Mouse (Mus musculus) brain, embryonic 14.5 days (tissue): ENCODE results near the gene Cdipt. TPM values are rescaled to one million over a fixed set of nuclear protein-coding genes. Genes with fewer than 3 reads are reported as not detected.

Source experiments
- DNase-seq: peaks from one replicate; pipeline ENCODE4 v3.0.0-alpha.2; 2011; ENCODE audit warnings: low read depth
- CTCF ChIP-seq: fragments of 200-500 bp; IDR thresholded peaks from 2 replicates; pipeline ENCODE4 v1.5.1; 2012; ENCODE audit warnings: inconsistent platforms, mild to moderate bottlenecking, moderate library complexity, borderline replicate concordance; ENCODE audit not compliant: insufficient read depth, insufficient read length; ENCODE audit errors: extremely low read depth
- POLR2A ChIP-seq: fragments of 200-500 bp; IDR thresholded peaks from 2 replicates; pipeline ENCODE4 v1.6.1; 2012; ENCODE audit warnings: mild to moderate bottlenecking, inconsistent platforms, borderline replicate concordance; ENCODE audit not compliant: poor library complexity, insufficient read depth, insufficient read length, severe bottlenecking; ENCODE audit errors: extremely low read depth
- polyA plus RNA-seq: library from polyadenylated mRNA; depleted of rRNA; stranded (reverse); fragments of >200 nt; gene quantifications from 2 replicates; pipeline ENCODE4 v1.2.3, GENCODE M21; 2012

Cdipt gene
- polyA plus RNA-seq, 1 experiment = 153 TPM

- TF ChIP-seq CTCF = no peak
- no peak for TF ChIP-seq POLR2A
Observed at GRCm38 (mm10) chr7:127004122-127004875, 28.6 kb downstream of the Cdipt start.

GRCm38 (mm10) chr7:127007313-127008024, 31.8 kb downstream of the Cdipt start:
- TF ChIP-seq CTCF (no peak), POLR2A (no peak)
- no peak for DNase-seq

More at GRCm38 (mm10) chr7:127004122-127004875, 28.6 kb downstream of the Cdipt start:
- no peak for DNase-seq

GRCm38 (mm10) chr7:127008239-127009019, 32.7 kb downstream of the Cdipt start:
- DNase-seq = peak; percentile 87

GRCm38 (mm10) chr7:127009307-127010085, 33.8 kb downstream of the Cdipt start:
- DNase-seq = no peak
- TF ChIP-seq POLR2A (no peak), CTCF (no peak)

More at GRCm38 (mm10) chr7:127008239-127009019, 32.7 kb downstream of the Cdipt start:
- TF ChIP-seq POLR2A = no peak
- no peak for TF ChIP-seq CTCF

- TF ChIP-seq CTCF (no peak), POLR2A (no peak)
Observed at GRCm38 (mm10) chr7:127011051-127011450, 35.3 kb downstream of the Cdipt start.

GRCm38 (mm10) chr7:127011717-127012116, 36.0 kb downstream of the Cdipt start:
- no peak for DNase-seq
- TF ChIP-seq POLR2A (no peak), CTCF (no peak)

More at GRCm38 (mm10) chr7:127011051-127011450, 35.3 kb downstream of the Cdipt start:
- no peak for DNase-seq

GRCm38 (mm10) chr7:127012374-127012773, 36.7 kb downstream of the Cdipt start:
- TF ChIP-seq POLR2A (no peak), CTCF (no peak)
- no peak for DNase-seq

GRCm38 (mm10) chr7:127012845-127013244, 37.1 kb downstream of the Cdipt start:
- no peak for DNase-seq
- TF ChIP-seq CTCF (no peak), POLR2A (no peak)

- DNase-seq = no peak
- TF ChIP-seq POLR2A (no peak), CTCF (no peak)
Observed at GRCm38 (mm10) chr7:127013385-127013784, 37.7 kb downstream of the Cdipt start.

- no peak for TF ChIP-seq CTCF
- no peak for TF ChIP-seq POLR2A
Observed at GRCm38 (mm10) chr7:127014320-127014719, 38.6 kb downstream of the Cdipt start, which contains the start of gene Mvp. TSS of gene Mvp (minus strand) at chr7:127014621.

GRCm38 (mm10) chr7:127014993-127015392, 39.3 kb downstream of the Cdipt start:
- DNase-seq = no peak
- TF ChIP-seq POLR2A (no peak), CTCF (no peak)

More at GRCm38 (mm10) chr7:127014320-127014719, 38.6 kb downstream of the Cdipt start, which contains the start of gene Mvp:
- no peak for DNase-seq
